Mouse (Mus musculus): ENCODE measurements around the gene Guca1a. TPM values are rescaled to one million over a fixed set of nuclear protein-coding genes. Genes with fewer than 3 reads are reported as not detected.
"Not testable (repeated sequence)": the region's sequence is repeated elsewhere in the genome, so short reads cannot be mapped to it uniquely, and the experiment has no call there.

Guca1a gene
- polyA plus RNA-seq, 1 experiment from 2014 or later = 2.4 TPM

DNA sequence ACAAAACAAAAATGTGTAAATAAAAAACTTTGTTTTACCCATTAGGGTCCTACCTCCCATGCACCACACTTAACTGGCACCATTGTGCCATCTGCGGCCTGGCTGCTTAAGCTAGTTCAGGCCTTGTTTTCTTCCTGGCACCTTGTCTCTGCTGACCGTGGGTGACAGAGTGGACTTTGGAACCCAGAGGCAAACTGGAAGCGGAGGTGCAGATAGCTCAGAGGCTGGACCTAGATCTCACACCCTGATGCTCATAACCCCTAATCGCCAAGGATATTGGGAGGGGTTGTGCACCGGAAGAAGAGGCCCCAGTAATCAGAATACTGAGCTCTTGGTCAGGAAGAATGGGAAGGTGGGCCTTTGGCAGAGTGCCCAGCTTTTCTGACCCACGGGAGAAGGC lies 23.8 kb upstream of the Guca1a start:
- Histone ChIP-seq H3K9me3 (ENCODE audit: control insufficient read depth, low read length) (no peaks in the 10 kb centered on the region), H3K4me3 (ENCODE audit: low read length) (no peak overlapping the region), H3K27ac (ENCODE audit: low read length) (0 out of 2 replicates have a peak overlapping the region, but pooled peaks have one; percentile 28), H3K4me1 (ENCODE audit: control insufficient read depth, insufficient read depth, low read length) (peaks cover 9% of the 10 kb centered on the region), H3K9ac (ENCODE audit: low read depth, low read length) (no peak overlapping the region), H3K4me2 (ENCODE audit: low read depth, low read length) (no peak overlapping the region), H3K36me3 (ENCODE audit: control insufficient read depth, insufficient read depth, low read length) (no peaks in the 10 kb centered on the region), H3K27me3 (replicated peaks; ENCODE audit: control insufficient read depth, insufficient read depth, low read length) (no peaks in the 10 kb centered on the region)
- peak; percentile 87 for ATAC-seq
- WGBS = 54% methylated on average over 6 of the region's 6 CpGs

DNA sequence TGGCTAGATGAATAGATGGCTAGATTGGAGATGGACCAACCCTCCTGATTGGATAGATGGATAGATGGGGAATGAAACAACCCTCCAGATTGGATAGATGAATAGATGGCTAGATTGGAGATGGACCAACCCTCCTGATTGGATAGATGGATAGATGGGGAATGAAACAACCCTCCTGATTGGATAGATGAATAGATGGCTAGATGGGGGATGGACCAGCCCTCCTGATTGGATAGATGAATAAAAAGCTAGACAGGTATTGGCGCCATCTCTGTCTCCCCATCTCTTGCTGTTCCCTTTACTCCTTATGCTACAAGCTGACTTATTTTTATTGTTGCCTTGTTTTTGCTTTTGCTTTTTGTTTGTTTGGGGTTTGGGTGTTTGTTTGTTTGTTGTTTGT lies 22.2 kb upstream of the Guca1a start:
- H3K4me1 ChIP-seq (ENCODE audit: control insufficient read depth, insufficient read depth, low read length); H3K9me3 ChIP-seq (ENCODE audit: control insufficient read depth, low read length); H3K27me3 ChIP-seq (replicated peaks; ENCODE audit: control insufficient read depth, insufficient read depth, low read length); H3K36me3 ChIP-seq (ENCODE audit: control insufficient read depth, insufficient read depth, low read length); H3K9ac ChIP-seq (ENCODE audit: low read depth, low read length); ATAC-seq; H3K4me3 ChIP-seq (ENCODE audit: low read length); H3K4me2 ChIP-seq (ENCODE audit: low read depth, low read length); H3K27ac ChIP-seq (ENCODE audit: low read length): not testable (repeated sequence)
- WGBS = 96% methylated on average over 1 of the region's 1 CpGs

DNA sequence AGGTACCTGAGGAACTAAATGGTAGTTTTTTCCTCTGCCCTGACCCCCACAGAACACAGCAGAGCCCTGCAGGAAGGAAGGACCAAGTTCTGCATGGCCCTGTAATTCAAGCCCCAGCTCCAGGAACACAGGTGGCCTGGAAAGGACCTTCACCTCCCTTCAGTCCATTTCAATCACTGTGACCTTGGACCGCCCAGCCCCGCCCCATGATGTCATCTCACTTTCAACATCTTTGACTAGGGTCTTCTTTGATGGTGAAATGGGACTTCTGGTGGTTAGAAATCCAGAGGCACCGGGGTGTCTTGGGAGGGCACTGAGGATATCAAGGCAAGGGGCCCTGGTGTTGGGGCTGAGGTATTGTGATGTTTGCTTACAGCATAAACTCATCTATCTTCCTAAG lies 21.2 kb upstream of the Guca1a start:
- H3K36me3 ChIP-seq (ENCODE audit: control insufficient read depth, insufficient read depth, low read length) = no peaks in the 10 kb centered on the region
- ATAC-seq = no peak
- H3K27ac ChIP-seq (ENCODE audit: low read length) = no peak overlapping the region
- no peak overlapping the region for H3K9ac ChIP-seq (ENCODE audit: low read depth, low read length)
- H3K27me3 ChIP-seq (replicated peaks; ENCODE audit: control insufficient read depth, insufficient read depth, low read length) = no peaks in the 10 kb centered on the region
- H3K4me1 ChIP-seq (ENCODE audit: control insufficient read depth, insufficient read depth, low read length) = peaks cover 5% of the 10 kb centered on the region; the same call in 1 of the 2 replicates
- no peak overlapping the region for H3K4me3 ChIP-seq (ENCODE audit: low read length)
- H3K4me2 ChIP-seq (ENCODE audit: low read depth, low read length) = no peak overlapping the region
- no peaks in the 10 kb centered on the region for H3K9me3 ChIP-seq (ENCODE audit: control insufficient read depth, low read length)
- 81% methylated on average over 3 of the region's 3 CpGs for WGBS

DNA sequence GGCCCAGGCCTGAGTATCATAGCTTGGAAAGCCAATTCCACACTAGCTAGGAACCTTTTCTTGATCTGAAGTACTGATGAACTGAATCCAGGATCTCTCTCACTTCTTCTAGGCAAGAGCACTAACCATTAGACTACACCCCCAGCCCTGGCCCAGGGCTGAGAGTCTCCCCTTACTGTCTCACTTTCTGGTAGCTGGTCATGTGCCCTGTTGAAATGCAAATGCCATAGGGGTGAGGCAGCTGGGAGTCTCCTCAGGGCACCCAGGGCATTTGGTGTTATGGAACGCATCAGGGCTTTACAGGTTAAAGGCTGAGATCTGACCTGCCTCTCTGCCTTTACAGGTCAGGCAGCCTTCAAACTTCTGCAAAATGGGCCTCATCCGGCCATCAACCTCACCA lies 19.8 kb upstream of the Guca1a start:
- Histone ChIP-seq H3K4me1 (ENCODE audit: control insufficient read depth, insufficient read depth, low read length) (peaks cover 5% of the 10 kb centered on the region; the same call in 1 of the 2 replicates), H3K27me3 (replicated peaks; ENCODE audit: control insufficient read depth, insufficient read depth, low read length) (no peaks in the 10 kb centered on the region)
- 81% methylated on average over 2 of the region's 2 CpGs for WGBS

DNA sequence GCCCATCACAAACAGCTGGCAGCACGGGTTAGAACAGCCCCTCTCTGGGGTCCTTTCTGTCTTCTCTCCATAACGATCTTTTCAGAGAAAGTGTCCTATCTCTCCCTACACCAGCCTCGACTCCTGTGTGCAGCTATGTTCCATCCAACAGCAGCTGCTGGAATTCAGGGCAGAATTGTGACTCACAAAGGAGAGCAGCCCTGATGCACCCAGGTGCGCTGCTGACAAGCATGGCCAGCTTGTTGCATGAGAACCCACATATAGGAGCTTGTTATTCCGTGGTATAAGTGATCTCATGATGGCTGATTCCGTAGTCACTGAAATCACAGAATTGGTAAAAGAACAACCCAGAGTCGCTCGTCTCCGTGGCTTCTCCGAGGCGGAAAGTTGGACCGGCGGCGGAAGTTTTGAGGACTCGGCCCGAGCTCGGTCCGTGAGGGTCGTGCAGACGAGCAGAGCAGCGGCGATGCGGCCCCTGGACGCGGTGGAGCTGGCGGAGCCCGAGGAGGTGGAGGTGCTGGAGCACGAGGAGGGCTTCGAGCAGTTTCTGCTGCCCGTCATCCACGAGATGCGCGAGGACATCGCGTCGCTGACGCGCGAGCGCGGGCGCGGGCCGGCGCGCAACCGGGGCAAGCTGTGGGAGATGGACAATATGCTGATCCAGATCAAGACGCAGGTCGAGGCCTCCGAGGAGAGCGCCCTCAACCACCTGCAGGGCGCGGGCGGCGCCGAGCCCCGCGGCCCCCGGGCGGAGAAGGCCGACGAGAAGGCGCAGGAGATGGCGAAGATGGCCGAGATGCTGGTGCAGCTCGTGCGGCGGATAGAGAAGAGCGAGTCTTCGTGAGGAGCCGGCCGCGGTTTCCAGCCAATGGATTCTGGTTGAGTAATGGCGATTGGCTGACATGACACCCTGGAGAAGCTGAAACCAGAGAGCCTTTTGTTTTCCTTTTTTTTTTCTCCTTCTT lies 9.8 kb upstream of the Guca1a start:
- peak overlapping the region; percentile 40 for H3K4me3 ChIP-seq (ENCODE audit: low read length)
- H3K4me2 ChIP-seq (ENCODE audit: low read depth, low read length) = peak overlapping the region; percentile 66
- not testable (repeated sequence) for H3K27ac ChIP-seq (ENCODE audit: low read length); H3K36me3 ChIP-seq (ENCODE audit: control insufficient read depth, insufficient read depth, low read length); H3K9me3 ChIP-seq (ENCODE audit: control insufficient read depth, low read length); H3K4me1 ChIP-seq (ENCODE audit: control insufficient read depth, insufficient read depth, low read length)
- 4% methylated on average over 74 of the region's 74 CpGs for WGBS
- H3K27me3 ChIP-seq (replicated peaks; ENCODE audit: control insufficient read depth, insufficient read depth, low read length) = peaks cover 15% of the 10 kb centered on the region
- ATAC-seq = peak; percentile 29; the same call in 1 of the 2 replicates
- H3K9ac ChIP-seq (ENCODE audit: low read depth, low read length) = peak overlapping the region; percentile 11; the same call in 1 of the 2 replicates

More for the DNA sequence above, 19.8 kb upstream of the Guca1a start:
- no peaks in the 10 kb centered on the region for H3K9me3 ChIP-seq (ENCODE audit: control insufficient read depth, low read length)
- H3K36me3 ChIP-seq (ENCODE audit: control insufficient read depth, insufficient read depth, low read length) = no peaks in the 10 kb centered on the region
- H3K4me2 ChIP-seq (ENCODE audit: low read depth, low read length) = no peak overlapping the region
- ATAC-seq = no peak
- H3K4me3 ChIP-seq (ENCODE audit: low read length) = no peak overlapping the region
- no peak overlapping the region for H3K27ac ChIP-seq (ENCODE audit: low read length)
- no peak overlapping the region for H3K9ac ChIP-seq (ENCODE audit: low read depth, low read length)

DNA sequence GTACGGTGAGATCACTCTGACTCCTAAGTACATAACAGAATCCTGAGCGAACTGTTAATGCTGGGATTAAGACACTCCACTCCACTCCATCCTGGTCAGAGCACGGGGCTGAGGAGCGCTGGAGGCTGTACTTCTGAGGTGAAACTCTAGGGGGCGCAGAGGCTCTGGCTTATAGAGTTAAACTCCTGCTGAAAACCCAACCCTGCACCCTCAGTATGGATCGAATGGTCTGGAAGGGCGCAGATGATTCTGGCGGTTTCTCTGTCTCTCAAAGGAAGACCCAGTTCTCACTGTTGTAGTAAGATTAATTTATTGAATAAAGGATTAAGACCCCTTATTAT lies 8.1 kb upstream of the Guca1a start:
- no peak overlapping the region for H3K4me2 ChIP-seq (ENCODE audit: low read depth, low read length)
- peaks cover 15% of the 10 kb centered on the region for H3K27me3 ChIP-seq (replicated peaks; ENCODE audit: control insufficient read depth, insufficient read depth, low read length)
- ATAC-seq = peak; percentile 71; the same call in 1 of the 2 replicates
- no peak overlapping the region for H3K27ac ChIP-seq (ENCODE audit: low read length)
- H3K9me3 ChIP-seq (ENCODE audit: control insufficient read depth, low read length) = no peaks in the 10 kb centered on the region
- no peak overlapping the region for H3K9ac ChIP-seq (ENCODE audit: low read depth, low read length)
- H3K36me3 ChIP-seq (ENCODE audit: control insufficient read depth, insufficient read depth, low read length) = no peaks in the 10 kb centered on the region
- no peaks in the 10 kb centered on the region for H3K4me1 ChIP-seq (ENCODE audit: control insufficient read depth, insufficient read depth, low read length)
- no peak overlapping the region for H3K4me3 ChIP-seq (ENCODE audit: low read length)
- 21% methylated on average over 8 of the region's 8 CpGs for WGBS

DNA sequence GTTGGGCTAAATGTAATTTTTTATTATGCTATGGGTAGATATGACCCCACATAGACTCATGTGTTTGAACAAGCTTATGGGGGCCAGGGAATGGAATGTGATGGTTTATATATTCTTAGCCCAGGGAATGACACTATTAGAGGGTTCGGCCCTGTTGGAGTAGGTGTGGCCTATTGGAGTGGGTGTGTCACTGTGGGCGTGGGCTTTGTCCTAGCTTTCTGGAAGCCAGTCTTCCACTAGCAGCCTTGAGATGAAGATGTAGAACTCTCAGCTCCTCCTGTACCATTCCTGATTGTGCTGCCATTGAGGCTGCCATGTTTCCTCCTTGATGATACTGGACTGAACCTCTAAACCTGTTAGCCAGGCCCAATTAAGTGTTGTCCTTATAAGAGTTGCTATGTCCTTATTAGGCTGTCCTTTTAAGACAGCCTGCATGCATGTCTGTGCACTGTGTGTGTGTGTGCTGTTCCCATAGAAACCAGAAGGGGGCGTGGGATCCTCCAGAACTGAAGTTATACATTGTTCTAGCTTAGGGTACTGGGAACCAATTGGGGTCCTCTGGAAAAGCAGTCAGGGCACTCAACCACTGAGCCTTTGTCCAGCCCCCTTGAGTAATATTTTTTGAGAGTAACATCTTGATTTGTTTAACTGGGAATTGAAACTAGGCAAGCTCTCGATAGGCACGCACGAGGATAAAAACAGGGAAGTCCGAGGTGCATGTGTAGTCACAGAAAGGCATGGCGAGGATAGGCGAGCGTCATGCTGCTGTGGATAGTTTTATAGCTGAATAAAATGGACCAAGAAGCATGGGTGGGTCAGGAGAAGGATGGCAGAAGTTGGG lies 7.6 kb upstream of the Guca1a start:
- H3K27ac ChIP-seq (ENCODE audit: low read length) = no peak overlapping the region
- 61% methylated on average over 10 of the region's 10 CpGs for WGBS
- no peak overlapping the region for H3K4me2 ChIP-seq (ENCODE audit: low read depth, low read length)
- H3K4me1 ChIP-seq (ENCODE audit: control insufficient read depth, insufficient read depth, low read length) = no peaks in the 10 kb centered on the region
- no peak overlapping the region for H3K9ac ChIP-seq (ENCODE audit: low read depth, low read length)
- H3K4me3 ChIP-seq (ENCODE audit: low read length) = no peak overlapping the region
- no peaks in the 10 kb centered on the region for H3K9me3 ChIP-seq (ENCODE audit: control insufficient read depth, low read length)
- ATAC-seq = no peak
- H3K27me3 ChIP-seq (replicated peaks; ENCODE audit: control insufficient read depth, insufficient read depth, low read length) = peaks cover 15% of the 10 kb centered on the region
- no peaks in the 10 kb centered on the region for H3K36me3 ChIP-seq (ENCODE audit: control insufficient read depth, insufficient read depth, low read length)

DNA sequence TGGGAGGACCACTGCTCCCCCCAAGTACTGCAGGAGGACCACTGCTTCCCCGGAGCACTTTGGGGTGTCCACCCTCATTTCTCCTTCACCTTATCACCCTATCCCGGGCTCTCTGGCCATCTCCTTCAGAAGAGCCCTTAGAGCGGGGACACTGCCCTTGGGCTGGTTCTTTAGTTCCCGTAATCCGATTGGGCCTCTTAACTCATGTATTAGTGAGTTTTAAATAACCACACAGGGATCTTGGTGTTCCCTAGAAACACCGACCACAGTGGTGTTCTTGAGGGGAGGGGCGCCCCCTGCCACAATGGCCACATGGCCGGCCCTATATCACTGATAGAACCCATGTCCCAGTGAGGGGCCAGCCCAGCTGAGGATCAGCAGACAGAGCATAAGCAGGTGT lies 1.3 kb downstream of the Guca1a start:
- Histone ChIP-seq H3K4me2 (ENCODE audit: low read depth, low read length) (no peak overlapping the region), H3K36me3 (ENCODE audit: control insufficient read depth, insufficient read depth, low read length) (no peaks in the 10 kb centered on the region), H3K4me3 (ENCODE audit: low read length) (no peak overlapping the region), H3K27ac (ENCODE audit: low read length) (no peak overlapping the region), H3K9me3 (ENCODE audit: control insufficient read depth, low read length) (no peaks in the 10 kb centered on the region), H3K9ac (ENCODE audit: low read depth, low read length) (no peak overlapping the region), H3K27me3 (replicated peaks; ENCODE audit: control insufficient read depth, insufficient read depth, low read length) (peaks cover 8% of the 10 kb centered on the region; the same call in 1 of the 2 replicates), H3K4me1 (ENCODE audit: control insufficient read depth, insufficient read depth, low read length) (peaks cover 15% of the 10 kb centered on the region)
- ATAC-seq = no peak
- 85% methylated on average over 8 of the region's 8 CpGs for WGBS

DNA sequence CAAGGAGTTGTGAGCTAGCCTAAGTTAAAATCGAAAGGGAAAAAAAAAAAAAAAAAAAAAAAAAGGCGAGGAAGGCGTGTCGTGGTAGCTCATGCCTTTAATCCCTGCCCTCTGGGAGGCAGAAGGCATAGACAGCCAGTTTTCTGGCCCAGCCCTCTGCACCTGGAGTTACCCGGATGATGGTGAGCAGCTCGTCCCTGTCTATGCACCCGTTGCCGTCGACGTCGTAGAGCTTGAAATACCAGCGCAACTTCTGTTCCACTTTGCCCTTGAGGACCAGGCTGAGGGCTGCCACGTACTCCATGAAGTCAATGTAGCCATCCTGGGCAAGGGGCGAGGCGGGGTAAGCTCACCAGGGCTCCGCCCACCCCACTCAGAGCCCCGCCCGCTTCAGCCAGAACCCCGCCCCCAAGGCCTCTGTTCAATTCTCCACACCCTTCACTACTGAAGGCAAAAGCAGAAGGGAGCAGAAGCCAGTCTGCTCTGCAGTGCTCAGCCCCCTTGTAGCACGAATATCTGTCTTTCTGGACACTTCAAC lies 4.9 kb downstream of the Guca1a start:
- Histone ChIP-seq H3K4me1 (ENCODE audit: control insufficient read depth, insufficient read depth, low read length) (peaks cover 15% of the 10 kb centered on the region), H3K27ac (ENCODE audit: low read length) (no peak overlapping the region), H3K4me3 (ENCODE audit: low read length) (peak overlapping the region; percentile 50), H3K27me3 (replicated peaks; ENCODE audit: control insufficient read depth, insufficient read depth, low read length) (peaks cover 8% of the 10 kb centered on the region), H3K9ac (ENCODE audit: low read depth, low read length) (peak overlapping the region; percentile 58), H3K4me2 (ENCODE audit: low read depth, low read length) (peak overlapping the region; percentile 74), H3K9me3 (ENCODE audit: control insufficient read depth, low read length) (no peaks in the 10 kb centered on the region), H3K36me3 (ENCODE audit: control insufficient read depth, insufficient read depth, low read length) (no peaks in the 10 kb centered on the region)
- ATAC-seq = peak; percentile 96
- WGBS = 1% methylated on average over 20 of the region's 20 CpGs

Data from intestine, embryonic 16.5 days (tissue).